Mouse (Mus musculus): ENCODE results near the gene Fam166b.

- TF ChIP-seq CTCF (IDR thresholded peaks at IDR 0.05; ENCODE audit: control insufficient read depth, insufficient read depth, insufficient replicate concordance, low read depth, low read length) (no peak), POLR2A (IDR thresholded peaks at IDR 0.05; ENCODE audit: control insufficient read depth, low read depth, low read length) (no peak)
Observed at GRCm38 (mm10) chr4:43478534-43478858, 49.6 kb upstream of the Fam166b start.
